Mouse (Mus musculus) CH12.LX (cell line): ENCODE data around the gene Tmem81.

Experiments used
- MAZ ChIP-seq: IDR thresholded peaks from 2 replicates; pipeline ENCODE4 v1.6.1; 2012; ENCODE audit warnings: low read depth, mild to moderate bottlenecking, inconsistent platforms, low read length, improper control_type of control experiment, moderate library complexity
- TCF12 ChIP-seq: IDR thresholded peaks from 2 replicates; pipeline ENCODE4 v1.6.1; 2014; ENCODE audit warnings: low read depth, mild to moderate bottlenecking, inconsistent platforms, low read length, improper control_type of control experiment

- no peak for TF ChIP-seq MAZ
- TF ChIP-seq TCF12 = no peak
Observed at GRCm38 (mm10) chr1:132474496-132474895, 31.5 kb upstream of the Tmem81 start.
